Mouse (Mus musculus): ENCODE measurements around the gene Mgat4b. TPM values are rescaled to one million over a fixed set of nuclear protein-coding genes. Genes with fewer than 3 reads are reported as not detected.

The Mgat4b gene
- total RNA-seq, 1 experiment, result 22.6 TPM

GRCm38 (mm10) chr11:50214631-50215030, 3.9 kb downstream of the Mgat4b start:
- TF ChIP-seq MAFK (IDR thresholded peaks at IDR 0.05; ENCODE audit: insufficient read depth, low read depth, low read length), result no peak
- no peak for TF ChIP-seq CHD2 (IDR thresholded peaks at IDR 0.05; ENCODE audit: low read depth, low read length)
- no peak for TF ChIP-seq ZC3H11A (IDR thresholded peaks at IDR 0.05; ENCODE audit: borderline replicate concordance, low read depth, low read length)
- no peak for TF ChIP-seq ZNF384 (IDR thresholded peaks at IDR 0.05; ENCODE audit: low read depth, low read length)
- no peak for DNase-seq (ENCODE audit: low read depth, low spot score)
- no peaks in the 10 kb centered on the region for H3K36me3 ChIP-seq (ENCODE audit: control insufficient read depth, insufficient read depth, low read length, poor library complexity, severe bottlenecking)
- in situ Hi-C loops (cut with MboI; ENCODE audit: low sequenced_read_pairs in 2 of 2, unreplicated experiment in 2 of 2), result no loop called here
- no peak overlapping the region for H3K4me3 ChIP-seq (ENCODE audit: insufficient read depth in 1 of 2, low read depth in 1 of 2, low read length in 2 of 2, poor library complexity in 1 of 2, severe bottlenecking in 1 of 2)
- peaks cover 16 to 42% of the 10 kb centered on the region in 2 experiments for H3K4me1 ChIP-seq (ENCODE audit: control insufficient read depth in 2 of 2, insufficient read depth in 2 of 2, low read length in 2 of 2, poor library complexity in 1 of 2)
- no peaks in the 10 kb centered on the region for H3K9me3 ChIP-seq (ENCODE audit: control insufficient read depth, insufficient read depth, low read depth, low read length)
- H3K9ac ChIP-seq (ENCODE audit: insufficient read depth, low read depth, low read length, poor library complexity, severe bottlenecking), result no peak overlapping the region
- H3K27ac ChIP-seq (ENCODE audit: insufficient read depth, low read depth, low read length, poor library complexity, severe bottlenecking), result no peak overlapping the region

- Histone ChIP-seq H3K27ac (ENCODE audit: insufficient read depth, low read depth, low read length, poor library complexity, severe bottlenecking) (no peak overlapping the region), H3K9ac (ENCODE audit: insufficient read depth, low read depth, low read length, poor library complexity, severe bottlenecking) (peak overlapping the region; percentile 47; the same call in 1 of the 2 replicates), H3K9me3 (ENCODE audit: control insufficient read depth, insufficient read depth, low read depth, low read length) (no peaks in the 10 kb centered on the region), H3K4me1 (ENCODE audit: control insufficient read depth in 2 of 2, insufficient read depth in 2 of 2, low read length in 2 of 2, poor library complexity in 1 of 2) (peaks cover 13 to 42% of the 10 kb centered on the region in 2 experiments), H3K36me3 (ENCODE audit: control insufficient read depth, insufficient read depth, low read length, poor library complexity, severe bottlenecking) (no peaks in the 10 kb centered on the region), H3K4me3 (ENCODE audit: insufficient read depth in 1 of 2, low read depth in 1 of 2, low read length in 2 of 2, poor library complexity in 1 of 2, severe bottlenecking in 1 of 2) (peak overlapping the region; percentile 26 to 30; a peak in 3 of 4 replicates)
- DNase-seq (ENCODE audit: low read depth, low spot score), result no peak
- TF ChIP-seq ZNF384 (IDR thresholded peaks at IDR 0.05; ENCODE audit: low read depth, low read length), result no peak
- no peak for TF ChIP-seq HCFC1 (IDR thresholded peaks at IDR 0.05; ENCODE audit: borderline replicate concordance, insufficient read depth, low read length)
- TF ChIP-seq CHD2 (IDR thresholded peaks at IDR 0.05; ENCODE audit: low read depth, low read length), result no peak
- no peak for TF ChIP-seq ZC3H11A (IDR thresholded peaks at IDR 0.05; ENCODE audit: borderline replicate concordance, low read depth, low read length)
- no peak for TF ChIP-seq MAFK (IDR thresholded peaks at IDR 0.05; ENCODE audit: insufficient read depth, low read depth, low read length)
- in situ Hi-C loops (cut with MboI; ENCODE audit: low sequenced_read_pairs in 2 of 2, unreplicated experiment in 2 of 2), result no loop called here
Observed at GRCm38 (mm10) chr11:50215633-50216032, 4.9 kb downstream of the Mgat4b start.

GRCm38 (mm10) chr11:50216724-50217366, 6.2 kb downstream of the Mgat4b start:
- H3K9me3 ChIP-seq (ENCODE audit: control insufficient read depth, insufficient read depth, low read depth, low read length), result no peaks in the 10 kb centered on the region
- DNase-seq (ENCODE audit: low read depth, low spot score), result no peak
- peak overlapping the region; percentile 27; the same call in 1 of the 2 replicates for H3K27ac ChIP-seq (ENCODE audit: insufficient read depth, low read depth, low read length, poor library complexity, severe bottlenecking)
- H3K9ac ChIP-seq (ENCODE audit: insufficient read depth, low read depth, low read length, poor library complexity, severe bottlenecking), result peak overlapping the region; percentile 48; the same call in 1 of the 2 replicates
- in situ Hi-C loops (cut with MboI; ENCODE audit: low sequenced_read_pairs in 2 of 2, unreplicated experiment in 2 of 2), result no loop called here
- H3K4me1 ChIP-seq (ENCODE audit: control insufficient read depth in 2 of 2, insufficient read depth in 2 of 2, low read length in 2 of 2, poor library complexity in 1 of 2), result peaks cover 11 to 37% of the 10 kb centered on the region in 2 experiments
- H3K36me3 ChIP-seq (ENCODE audit: control insufficient read depth, insufficient read depth, low read length, poor library complexity, severe bottlenecking), result no peaks in the 10 kb centered on the region
- TF ChIP-seq CHD2 (IDR thresholded peaks at IDR 0.05; ENCODE audit: low read depth, low read length) (no peak), ZC3H11A (IDR thresholded peaks at IDR 0.05; ENCODE audit: borderline replicate concordance, low read depth, low read length) (no peak), MAFK (IDR thresholded peaks at IDR 0.05; ENCODE audit: insufficient read depth, low read depth, low read length) (no peak), HCFC1 (IDR thresholded peaks at IDR 0.05; ENCODE audit: borderline replicate concordance, insufficient read depth, low read length) (no peak), ZNF384 (IDR thresholded peaks at IDR 0.05; ENCODE audit: low read depth, low read length) (no peak)
- H3K4me3 ChIP-seq (ENCODE audit: insufficient read depth in 1 of 2, low read depth in 1 of 2, low read length in 2 of 2, poor library complexity in 1 of 2, severe bottlenecking in 1 of 2), result no peak overlapping the region

- in situ Hi-C loops (cut with MboI; ENCODE audit: low sequenced_read_pairs in 2 of 2, unreplicated experiment in 2 of 2), result no loop called here
- H3K4me1 ChIP-seq (ENCODE audit: control insufficient read depth in 2 of 2, insufficient read depth in 2 of 2, low read length in 2 of 2, poor library complexity in 1 of 2), result peaks cover 11 to 31% of the 10 kb centered on the region in 2 experiments
- H3K9ac ChIP-seq (ENCODE audit: insufficient read depth, low read depth, low read length, poor library complexity, severe bottlenecking), result peak overlapping the region; percentile 62; the same call in 1 of the 2 replicates
- no peaks in the 10 kb centered on the region for H3K36me3 ChIP-seq (ENCODE audit: control insufficient read depth, insufficient read depth, low read length, poor library complexity, severe bottlenecking)
- H3K27ac ChIP-seq (ENCODE audit: insufficient read depth, low read depth, low read length, poor library complexity, severe bottlenecking), result peak overlapping the region; percentile 84; the same call in 1 of the 2 replicates
- no peaks in the 10 kb centered on the region for H3K9me3 ChIP-seq (ENCODE audit: control insufficient read depth, insufficient read depth, low read depth, low read length)
- no peak for TF ChIP-seq CHD2 (IDR thresholded peaks at IDR 0.05; ENCODE audit: low read depth, low read length)
- no peak overlapping the region for H3K4me3 ChIP-seq (ENCODE audit: insufficient read depth in 1 of 2, low read depth in 1 of 2, low read length in 2 of 2, poor library complexity in 1 of 2, severe bottlenecking in 1 of 2)
- DNase-seq (ENCODE audit: low read depth, low spot score), result no peak
Observed at GRCm38 (mm10) chr11:50217811-50218210, 7.1 kb downstream of the Mgat4b start.

GRCm38 (mm10) chr11:50219833-50220232, 9.1 kb downstream of the Mgat4b start:
- Histone ChIP-seq H3K27ac (ENCODE audit: insufficient read depth, low read depth, low read length, poor library complexity, severe bottlenecking) (no peak overlapping the region), H3K9me3 (ENCODE audit: control insufficient read depth, insufficient read depth, low read depth, low read length) (no peaks in the 10 kb centered on the region), H3K36me3 (ENCODE audit: control insufficient read depth, insufficient read depth, low read length, poor library complexity, severe bottlenecking) (no peaks in the 10 kb centered on the region), H3K9ac (ENCODE audit: insufficient read depth, low read depth, low read length, poor library complexity, severe bottlenecking) (no peak overlapping the region), H3K4me1 (ENCODE audit: control insufficient read depth in 2 of 2, insufficient read depth in 2 of 2, low read length in 2 of 2, poor library complexity in 1 of 2) (peaks cover 11 to 26% of the 10 kb centered on the region in 2 experiments), H3K4me3 (ENCODE audit: insufficient read depth in 1 of 2, low read depth in 1 of 2, low read length in 2 of 2, poor library complexity in 1 of 2, severe bottlenecking in 1 of 2) (no peak overlapping the region)
- TF ChIP-seq CHD2 (IDR thresholded peaks at IDR 0.05; ENCODE audit: low read depth, low read length) (no peak), ZC3H11A (IDR thresholded peaks at IDR 0.05; ENCODE audit: borderline replicate concordance, low read depth, low read length) (no peak), HCFC1 (IDR thresholded peaks at IDR 0.05; ENCODE audit: borderline replicate concordance, insufficient read depth, low read length) (no peak), ZNF384 (IDR thresholded peaks at IDR 0.05; ENCODE audit: low read depth, low read length) (no peak), MAFK (IDR thresholded peaks at IDR 0.05; ENCODE audit: insufficient read depth, low read depth, low read length) (no peak)
- no peak for DNase-seq (ENCODE audit: low read depth, low spot score)
- in situ Hi-C loops (cut with MboI; ENCODE audit: low sequenced_read_pairs in 2 of 2, unreplicated experiment in 2 of 2), result no loop called here
